Mouse (Mus musculus): Measurements from ENCODE around the gene Slc2a12.

DNA sequence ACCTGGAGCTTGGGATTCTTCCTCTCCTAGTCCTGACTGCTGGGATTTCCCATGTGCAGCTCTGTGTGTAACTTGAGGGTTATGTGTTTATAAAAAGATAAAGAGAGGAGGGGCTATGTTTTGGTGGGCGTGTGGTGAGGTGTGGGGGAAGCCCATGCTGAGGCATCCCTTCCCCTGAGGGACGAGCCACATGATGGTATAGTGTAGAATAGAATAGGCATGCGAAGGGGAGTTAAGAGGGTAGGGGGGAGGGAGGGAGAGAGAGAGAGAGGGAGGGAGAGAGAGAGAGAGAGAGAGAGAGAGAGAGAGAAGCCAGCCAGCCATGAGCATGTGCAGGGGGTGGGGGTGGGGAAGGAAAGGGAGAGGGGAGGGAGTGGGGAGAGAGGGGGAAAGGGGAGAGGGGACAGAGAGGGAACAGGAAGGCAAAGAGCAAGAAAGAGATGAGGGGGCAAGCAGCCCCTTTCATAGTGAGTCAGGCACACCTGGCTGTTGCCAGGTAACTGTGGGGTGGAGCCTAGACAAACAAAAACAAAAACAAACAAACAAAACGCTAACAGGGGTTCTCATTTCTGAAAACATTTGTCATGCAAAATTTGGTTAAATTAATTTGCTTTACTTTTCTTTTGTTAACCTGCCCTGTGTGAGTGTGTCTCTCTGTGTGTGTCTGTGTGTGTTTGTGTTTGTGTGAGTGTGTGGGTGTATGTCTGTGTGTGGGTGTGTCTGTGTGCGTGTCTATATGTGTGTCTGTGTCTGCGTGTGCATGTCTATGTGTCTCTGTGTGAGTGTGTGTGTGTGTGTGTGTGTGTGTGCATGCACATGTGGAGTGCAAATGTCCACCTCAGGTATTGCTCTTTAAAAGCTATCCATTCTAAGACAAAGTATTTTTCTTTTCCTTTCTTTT, 11.2 kb upstream of the Slc2a12 start:
- no peak for TF ChIP-seq GATA1 (IDR thresholded peaks at IDR 0.05; ENCODE audit: low read length)
- TF ChIP-seq TAL1 (IDR thresholded peaks at IDR 0.05; ENCODE audit: low read length) = no peak
